Mouse (Mus musculus) embryo, embryonic 9.5 days (tissue): Measurements from ENCODE around the gene Sstr3.

Source experiments
- DNase-seq: peaks from one replicate; pipeline ENCODE4 v3.0.0-alpha.2; 2017; ENCODE audit errors: extremely low spot score

Gene Sstr3

GRCm38 (mm10) chr15:78544561-78545001, at the start of gene Sstr3:
Gene Sstr3, minus strand, starts transcription at chr15:78544685.
- DNase-seq: no peak

GRCm38 (mm10) chr15:78593896-78594425, 49.5 kb upstream of the Sstr3 start:
- DNase-seq: no peak

- no peak for DNase-seq
Observed at GRCm38 (mm10) chr15:78592452-78592968, 48.0 kb upstream of the Sstr3 start.

GRCm38 (mm10) chr15:78591680-78592451, 47.4 kb upstream of the Sstr3 start:
- no peak for DNase-seq

- DNase-seq: no peak
Observed at GRCm38 (mm10) chr15:78590785-78591184, 46.3 kb upstream of the Sstr3 start.

- no peak for DNase-seq
Observed at GRCm38 (mm10) chr15:78589936-78590335, 45.5 kb upstream of the Sstr3 start.

- no peak for DNase-seq
Observed at GRCm38 (mm10) chr15:78588900-78589299, 44.4 kb upstream of the Sstr3 start.

- DNase-seq: no peak
Observed at GRCm38 (mm10) chr15:78588049-78588448, 43.6 kb upstream of the Sstr3 start.

GRCm38 (mm10) chr15:78587050-78587994, 42.8 kb upstream of the Sstr3 start:
- DNase-seq: peak; percentile 74

- DNase-seq: no peak
Observed at GRCm38 (mm10) chr15:78585404-78585803, 40.9 kb upstream of the Sstr3 start.

GRCm38 (mm10) chr15:78583352-78583751, 38.9 kb upstream of the Sstr3 start:
- DNase-seq: no peak

- DNase-seq: no peak
Observed at GRCm38 (mm10) chr15:78576284-78576810, 31.9 kb upstream of the Sstr3 start.

GRCm38 (mm10) chr15:78572658-78573397, 28.3 kb upstream of the Sstr3 start, which contains the start of gene Rac2:
Gene Rac2, minus strand, starts transcription at chr15:78572783.
- no peak for DNase-seq

GRCm38 (mm10) chr15:78572270-78572600, 27.8 kb upstream of the Sstr3 start:
- DNase-seq: no peak

- DNase-seq: no peak
Observed at GRCm38 (mm10) chr15:78571554-78572269, 27.2 kb upstream of the Sstr3 start.

GRCm38 (mm10) chr15:78570170-78570569, 25.7 kb upstream of the Sstr3 start:
- DNase-seq: no peak

- DNase-seq: no peak
Observed at GRCm38 (mm10) chr15:78567608-78568120, 23.2 kb upstream of the Sstr3 start.

- DNase-seq: no peak
Observed at GRCm38 (mm10) chr15:78564764-78565435, 20.4 kb upstream of the Sstr3 start.

- no peak for DNase-seq
Observed at GRCm38 (mm10) chr15:78563937-78564336, 19.5 kb upstream of the Sstr3 start.

GRCm38 (mm10) chr15:78563344-78563743, 18.9 kb upstream of the Sstr3 start:
- no peak for DNase-seq
